Mouse (Mus musculus) hematopoietic multipotent progenitor cell, adult 10-12 weeks (in vitro differentiated cells): Measurements from ENCODE around the gene Mecr. TPM values are rescaled to one million over a fixed set of nuclear protein-coding genes. Genes with fewer than 3 reads are reported as not detected.

ENCODE experiments used
- polyA plus RNA-seq: library from polyadenylated mRNA; stranded (reverse); fragments of >175 nt; gene quantifications from 2 replicates; pipeline ENCODE4 v1.2.3, GENCODE M21; 2012; ENCODE audit warnings: low replicate concordance

Gene Mecr
- 15.1 and 18.8 TPM in 2 replicates for polyA plus RNA-seq

GRCm38 (mm10) chr4:131843290-131843743 is at the start of gene Mecr:
Mecr (plus strand) TSS chr4:131843470.

GRCm38 (mm10) chr4:131837872-131838524 is 5.3 kb upstream of the Mecr start, which contains the start of gene Ptpru:
Ptpru (minus strand) TSS chr4:131838288.

GRCm38 (mm10) chr4:131873293-131874168 is 30.3 kb downstream of the Mecr start, which contains the start of gene Srsf4:
Srsf4 (plus strand) TSS chr4:131873617.

Other genes with a start within 250 kb of the Mecr start
- gene Ptpru, start 5.2 kb upstream of the Mecr start, polyA plus RNA-seq, result 0.08 and 0.16 TPM in 2 replicates
- 111 and 156 TPM in 2 replicates for gene Srsf4, start 30.1 kb downstream of the Mecr start, polyA plus RNA-seq
- 0.42 and 0.62 TPM in 2 replicates for gene Tmem200b, start 78.3 kb downstream of the Mecr start, polyA plus RNA-seq
- 0.16 and 0.46 TPM in 2 replicates for gene Gm10300, start 231.2 kb downstream of the Mecr start, polyA plus RNA-seq
- 44.6 and 133 TPM in 2 replicates for gene Epb41, start 231.9 kb downstream of the Mecr start, polyA plus RNA-seq